Mouse (Mus musculus): Measurements from ENCODE around the gene Pacs2. TPM values are rescaled to one million over a fixed set of nuclear protein-coding genes. Genes with fewer than 3 reads are reported as not detected.

Pacs2 gene
- polyA plus RNA-seq, 1 experiment: 42.4 TPM

DNA sequence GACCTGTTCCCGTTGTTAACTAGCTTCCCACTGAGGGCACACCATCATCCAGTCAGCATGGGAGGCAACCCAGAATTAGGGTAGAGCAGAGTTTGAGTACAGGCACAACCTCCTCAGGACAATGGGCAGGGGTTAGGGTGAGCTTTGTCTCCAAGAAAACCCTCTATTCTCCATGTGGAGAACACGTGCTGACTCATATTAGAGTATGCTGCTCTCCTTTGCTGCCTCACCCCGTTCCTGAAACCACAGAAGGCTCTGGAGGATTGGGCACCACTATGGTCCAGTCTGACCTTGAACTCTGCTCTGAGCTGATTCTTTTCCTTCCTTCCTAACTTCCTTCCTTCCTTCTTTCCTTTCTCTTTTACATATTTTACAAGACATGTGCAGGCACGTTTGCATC, 24.1 kb downstream of the Pacs2 start:
- TF ChIP-seq CTCF (conservative IDR thresholded peaks at IDR 0.05; ENCODE audit: insufficient read depth, insufficient read length, low read depth, low read length) (no peak), POLR2A (IDR thresholded peaks at IDR 0.05; ENCODE audit: low read depth, low read length) (no peak)
- WGBS: 86% methylated on average over 4 of the region's 4 CpGs
- DNase-seq: no peak

DNA sequence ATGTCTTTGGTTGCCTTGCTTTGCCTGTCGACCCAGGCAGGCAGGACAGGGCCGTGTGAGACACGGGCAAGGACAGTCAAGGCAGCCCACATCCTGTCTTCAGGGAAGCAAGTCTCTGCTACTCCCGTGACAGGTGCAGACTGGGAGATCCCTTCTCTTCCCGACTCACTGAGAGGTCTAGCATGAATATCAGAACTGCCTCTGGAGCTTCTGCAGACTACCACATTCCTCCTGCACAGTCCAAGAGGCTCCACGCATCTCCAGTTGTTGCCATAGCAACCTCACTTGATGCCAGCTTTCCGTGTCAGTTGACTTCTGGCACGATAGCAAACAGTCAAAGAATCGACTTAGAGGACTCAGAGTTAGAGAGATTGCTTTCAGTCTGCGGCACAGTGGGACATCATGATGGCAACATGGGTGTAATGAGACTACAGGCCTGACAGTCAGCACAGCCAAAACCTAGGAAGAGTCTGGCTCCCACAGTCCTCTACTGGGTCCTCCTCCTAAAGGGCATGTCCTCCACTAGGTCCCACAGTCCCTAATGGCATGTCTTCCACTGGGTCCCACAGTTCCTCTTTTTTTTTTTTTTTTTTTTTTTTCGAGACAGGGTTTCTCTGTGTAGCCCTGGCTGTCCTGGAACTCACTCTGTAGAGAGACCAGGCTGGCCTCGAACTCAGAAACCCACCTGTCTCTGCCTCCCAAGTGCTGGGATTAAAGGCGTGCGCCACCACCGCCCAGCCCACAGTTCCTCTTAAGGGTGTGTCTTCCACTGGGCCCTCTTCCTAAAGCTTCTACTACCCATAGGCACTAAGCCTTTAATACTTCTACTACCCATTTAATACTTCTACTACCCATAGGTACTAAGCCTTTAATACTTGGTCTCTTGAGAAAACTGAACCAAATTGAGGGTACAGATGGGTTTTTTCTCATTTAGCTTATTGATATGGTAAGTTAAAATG, 27.5 kb downstream of the Pacs2 start:
- peak; percentile 52 for DNase-seq
- H3K4me1 ChIP-seq (ENCODE audit: control insufficient read depth, insufficient read depth, low read length): no peaks in the 10 kb centered on the region
- WGBS: 57% methylated on average over 15 of the region's 15 CpGs
- TF ChIP-seq CTCF (conservative IDR thresholded peaks at IDR 0.05; ENCODE audit: insufficient read depth, insufficient read length, low read depth, low read length): no peak
- TF ChIP-seq POLR2A (IDR thresholded peaks at IDR 0.05; ENCODE audit: low read depth, low read length): no peak
- H3K4me3 ChIP-seq (ENCODE audit: insufficient read depth, low read depth, low read length): no peak overlapping the region
- H3K27me3 ChIP-seq (replicated peaks; ENCODE audit: control insufficient read depth, insufficient read depth, low read length): no peaks in the 10 kb centered on the region
- no peak overlapping the region for H3K27ac ChIP-seq (ENCODE audit: insufficient read depth, low read depth, low read length)
- no peaks in the 10 kb centered on the region for H3K36me3 ChIP-seq (ENCODE audit: control insufficient read depth, insufficient read depth, low read length)

More for the DNA sequence above, 24.1 kb downstream of the Pacs2 start:
- no peak overlapping the region for H3K4me3 ChIP-seq (ENCODE audit: insufficient read depth, low read depth, low read length)
- no peak overlapping the region for H3K27ac ChIP-seq (ENCODE audit: insufficient read depth, low read depth, low read length)
- H3K36me3 ChIP-seq (ENCODE audit: control insufficient read depth, insufficient read depth, low read length): no peaks in the 10 kb centered on the region
- 0 out of 2 replicates have a peak, but pooled peaks cover under 1% of the 10 kb centered on the region for H3K4me1 ChIP-seq (ENCODE audit: control insufficient read depth, insufficient read depth, low read length)
- no peaks in the 10 kb centered on the region for H3K27me3 ChIP-seq (replicated peaks; ENCODE audit: control insufficient read depth, insufficient read depth, low read length)

DNA sequence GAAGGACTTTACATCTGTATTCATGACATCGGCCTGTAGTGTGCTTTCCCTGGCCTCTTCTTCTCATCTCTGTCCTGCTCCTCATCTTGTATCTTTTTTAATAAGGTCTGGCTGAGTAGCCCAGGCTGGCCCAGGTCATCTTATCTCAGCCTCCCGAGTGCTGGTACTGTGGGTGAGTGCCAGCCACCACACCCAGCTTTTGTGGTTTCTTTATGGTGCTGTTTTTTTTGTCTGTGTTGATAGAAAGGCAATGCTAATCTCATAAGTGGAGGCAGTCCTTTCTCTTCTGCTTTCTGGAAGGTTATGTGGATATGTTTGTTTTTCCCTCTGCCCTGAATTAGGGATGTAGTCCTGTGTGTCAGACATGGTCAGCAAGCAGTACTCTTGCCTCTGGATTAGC, 28.2 kb downstream of the Pacs2 start:
- H3K4me1 ChIP-seq (ENCODE audit: control insufficient read depth, insufficient read depth, low read length): no peaks in the 10 kb centered on the region
- H3K4me3 ChIP-seq (ENCODE audit: insufficient read depth, low read depth, low read length): no peak overlapping the region
- H3K27ac ChIP-seq (ENCODE audit: insufficient read depth, low read depth, low read length): no peak overlapping the region
- TF ChIP-seq CTCF (conservative IDR thresholded peaks at IDR 0.05; ENCODE audit: insufficient read depth, insufficient read length, low read depth, low read length): no peak
- TF ChIP-seq POLR2A (IDR thresholded peaks at IDR 0.05; ENCODE audit: low read depth, low read length): no peak
- H3K27me3 ChIP-seq (replicated peaks; ENCODE audit: control insufficient read depth, insufficient read depth, low read length): no peaks in the 10 kb centered on the region
- no peaks in the 10 kb centered on the region for H3K36me3 ChIP-seq (ENCODE audit: control insufficient read depth, insufficient read depth, low read length)
- no peak for DNase-seq
- 89% methylated on average over 2 of the region's 2 CpGs for WGBS

DNA sequence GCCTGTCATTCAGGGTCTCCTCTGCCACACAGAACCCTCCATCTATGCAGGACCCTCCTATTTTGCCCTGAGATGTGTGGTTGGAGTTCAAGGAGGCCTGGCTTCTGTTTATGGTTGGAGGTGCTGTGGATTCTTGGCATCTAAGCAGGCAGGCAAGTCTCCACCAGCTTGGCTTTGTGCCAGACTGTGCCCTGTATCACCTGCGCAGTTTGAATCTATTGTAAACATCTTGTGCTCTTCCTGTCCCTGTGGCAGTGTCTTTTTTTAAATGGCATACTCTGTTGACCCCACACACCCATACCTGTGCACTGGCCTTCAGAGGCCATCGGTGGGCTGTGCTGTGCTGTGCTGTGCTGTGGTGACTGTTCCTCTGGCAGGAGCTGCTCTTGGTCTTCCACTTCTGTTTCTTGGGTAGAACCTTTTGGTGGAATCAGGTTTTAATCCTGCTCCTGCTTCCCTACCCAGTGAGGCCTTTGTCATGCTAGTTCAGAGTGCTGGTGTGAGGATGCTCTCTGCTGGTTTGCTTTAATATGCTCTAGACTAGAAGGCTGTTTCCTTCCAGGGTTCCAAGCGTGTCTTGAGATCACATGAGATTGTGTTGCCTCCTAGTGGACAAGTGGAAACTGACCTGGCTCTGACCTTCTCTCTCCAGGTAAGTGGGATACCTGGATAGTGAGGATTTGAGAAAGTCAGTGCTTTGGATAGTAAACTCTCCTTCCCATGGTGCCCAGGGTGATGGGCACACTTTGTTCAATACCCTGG, 30.8 kb downstream of the Pacs2 start:
- Histone ChIP-seq H3K4me3 (ENCODE audit: insufficient read depth, low read depth, low read length) (no peak overlapping the region), H3K27ac (ENCODE audit: insufficient read depth, low read depth, low read length) (no peak overlapping the region), H3K36me3 (ENCODE audit: control insufficient read depth, insufficient read depth, low read length) (no peaks in the 10 kb centered on the region), H3K4me1 (ENCODE audit: control insufficient read depth, insufficient read depth, low read length) (no peaks in the 10 kb centered on the region), H3K27me3 (replicated peaks; ENCODE audit: control insufficient read depth, insufficient read depth, low read length) (no peaks in the 10 kb centered on the region)
- DNase-seq: peak; percentile 79
- WGBS: 68% methylated on average over 3 of the region's 3 CpGs
- peak; percentile 55; the same call in 1 of the 2 replicates for TF ChIP-seq CTCF (conservative IDR thresholded peaks at IDR 0.05; ENCODE audit: insufficient read depth, insufficient read length, low read depth, low read length)
- no peak for TF ChIP-seq POLR2A (IDR thresholded peaks at IDR 0.05; ENCODE audit: low read depth, low read length)

DNA sequence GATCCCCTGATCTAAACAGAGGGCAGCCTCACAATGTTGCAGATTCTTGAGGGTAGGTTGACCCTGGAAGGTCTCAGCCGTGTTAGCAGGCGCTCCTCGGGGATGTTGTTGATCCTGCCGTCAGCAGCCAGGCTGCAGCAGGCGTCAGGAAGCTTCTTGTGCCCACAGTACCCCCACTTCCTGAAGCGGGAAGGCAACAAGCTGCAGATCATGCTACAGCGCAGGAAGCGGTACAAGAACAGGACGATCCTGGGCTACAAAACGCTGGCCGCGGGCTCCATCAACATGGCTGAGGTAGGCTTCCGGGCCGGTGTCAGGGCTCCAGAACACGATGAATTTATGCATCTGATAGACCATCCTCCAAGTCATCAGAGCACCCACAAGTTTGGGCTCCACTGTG, 32.6 kb downstream of the Pacs2 start:
- TF ChIP-seq POLR2A (IDR thresholded peaks at IDR 0.05; ENCODE audit: low read depth, low read length) (no peak), CTCF (conservative IDR thresholded peaks at IDR 0.05; ENCODE audit: insufficient read depth, insufficient read length, low read depth, low read length) (no peak)
- no peaks in the 10 kb centered on the region for H3K4me1 ChIP-seq (ENCODE audit: control insufficient read depth, insufficient read depth, low read length)
- 78% methylated on average over 15 of the region's 15 CpGs for WGBS
- no peaks in the 10 kb centered on the region for H3K27me3 ChIP-seq (replicated peaks; ENCODE audit: control insufficient read depth, insufficient read depth, low read length)
- no peaks in the 10 kb centered on the region for H3K36me3 ChIP-seq (ENCODE audit: control insufficient read depth, insufficient read depth, low read length)
- DNase-seq: no peak
- no peak overlapping the region for H3K27ac ChIP-seq (ENCODE audit: insufficient read depth, low read depth, low read length)
- no peak overlapping the region for H3K4me3 ChIP-seq (ENCODE audit: insufficient read depth, low read depth, low read length)

DNA sequence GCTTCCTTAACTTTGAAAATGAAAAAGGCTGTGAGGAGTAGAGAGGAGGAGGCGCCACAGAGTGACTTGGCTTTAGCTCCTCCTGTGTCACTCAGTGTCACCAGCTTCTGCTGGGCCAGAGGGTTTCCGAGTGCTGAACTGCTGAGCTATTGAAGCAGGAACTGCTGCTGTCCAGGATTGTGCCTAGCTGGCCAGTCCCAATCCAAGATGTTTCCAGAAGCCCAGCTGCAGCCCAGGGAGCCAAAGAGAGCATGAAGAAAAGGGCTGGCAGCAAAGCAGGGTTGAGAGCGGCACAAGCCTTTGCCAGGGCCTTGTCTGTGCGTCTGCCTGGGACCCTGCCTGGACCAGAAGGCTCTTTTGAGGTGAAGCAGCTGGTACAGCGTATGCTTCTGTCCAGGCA, 33.8 kb downstream of the Pacs2 start:
- no peak for TF ChIP-seq POLR2A (IDR thresholded peaks at IDR 0.05; ENCODE audit: low read depth, low read length)
- TF ChIP-seq CTCF (conservative IDR thresholded peaks at IDR 0.05; ENCODE audit: insufficient read depth, insufficient read length, low read depth, low read length): no peak
- 94% methylated on average over 5 of the region's 5 CpGs for WGBS
- H3K4me3 ChIP-seq (ENCODE audit: insufficient read depth, low read depth, low read length): no peak overlapping the region
- H3K4me1 ChIP-seq (ENCODE audit: control insufficient read depth, insufficient read depth, low read length): no peaks in the 10 kb centered on the region
- DNase-seq: no peak
- no peaks in the 10 kb centered on the region for H3K27me3 ChIP-seq (replicated peaks; ENCODE audit: control insufficient read depth, insufficient read depth, low read length)
- no peaks in the 10 kb centered on the region for H3K36me3 ChIP-seq (ENCODE audit: control insufficient read depth, insufficient read depth, low read length)
- no peak overlapping the region for H3K27ac ChIP-seq (ENCODE audit: insufficient read depth, low read depth, low read length)

DNA sequence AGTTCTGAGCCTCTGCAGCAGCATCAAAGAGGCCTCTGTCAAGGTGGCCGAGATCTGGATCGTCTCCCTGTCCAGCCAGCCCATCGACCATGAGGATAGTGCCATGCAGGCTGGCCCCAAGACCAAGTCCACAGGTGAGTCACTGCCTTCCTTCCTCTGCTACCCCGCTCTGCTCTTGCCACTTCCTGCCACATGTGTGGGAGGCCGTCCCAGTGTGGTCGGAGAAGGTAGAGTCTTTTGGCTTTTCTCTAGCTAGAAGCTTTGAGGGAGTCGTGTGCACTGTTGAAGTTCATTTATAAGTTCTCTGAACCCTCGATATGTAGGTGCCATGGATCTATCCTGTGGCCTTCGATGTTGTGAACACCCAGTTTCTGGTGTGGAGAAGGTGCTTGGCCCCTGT, 35.5 kb downstream of the Pacs2 start:
- Histone ChIP-seq H3K4me1 (ENCODE audit: control insufficient read depth, insufficient read depth, low read length) (no peaks in the 10 kb centered on the region), H3K27me3 (replicated peaks; ENCODE audit: control insufficient read depth, insufficient read depth, low read length) (no peaks in the 10 kb centered on the region), H3K36me3 (ENCODE audit: control insufficient read depth, insufficient read depth, low read length) (no peaks in the 10 kb centered on the region), H3K27ac (ENCODE audit: insufficient read depth, low read depth, low read length) (no peak overlapping the region), H3K4me3 (ENCODE audit: insufficient read depth, low read depth, low read length) (no peak overlapping the region)
- WGBS: 79% methylated on average over 9 of the region's 9 CpGs
- TF ChIP-seq CTCF (conservative IDR thresholded peaks at IDR 0.05; ENCODE audit: insufficient read depth, insufficient read length, low read depth, low read length): no peak
- DNase-seq: no peak

Data from kidney, adult 2 months (tissue).